Mouse (Mus musculus) liver, postnatal 0 days (tissue): ENCODE results near the gene Mgat5b. TPM values are rescaled to one million over a fixed set of nuclear protein-coding genes. Genes with fewer than 3 reads are reported as not detected.
A peak's percentile ranks its signal among the peaks of the same experiment; 100 is the strongest.

Experiments
- ATAC-seq: fragments of 200-750 bp; cut with Nextera tagmentation; 2 replicates; pipeline ENCODE4 v1.8.0; 2017; ENCODE audit warnings: mild to moderate bottlenecking, moderate library complexity
- DNase-seq: peaks from one replicate; pipeline ENCODE4 v3.0.0-alpha.2; 2016
- H3K27ac ChIP-seq: fragments of 300-500 bp; sonication (generic); 2 replicates; pipeline ENCODE4 v1.5.1; 2014; ENCODE audit warnings: antibody characterized with exemption, moderate library complexity, mild to moderate bottlenecking, low read depth
- H3K27me3 ChIP-seq: fragments of 300-500 bp; sonication (generic); 2 replicates; pipeline ENCODE4 v1.6.1; 2014; ENCODE audit warnings: low read length, control low read depth, mixed read lengths; ENCODE audit not compliant: insufficient read depth
- H3K36me3 ChIP-seq: fragments of 300-500 bp; sonication (generic); replicated peaks from 2 replicates; pipeline ENCODE4 v1.6.1; 2014; ENCODE audit warnings: mild to moderate bottlenecking, control low read depth, low read length, moderate library complexity, mixed read lengths; ENCODE audit not compliant: insufficient read depth
- H3K4me1 ChIP-seq: fragments of 300-500 bp; sonication (generic); 2 replicates; pipeline ENCODE4 v1.6.1; 2014; ENCODE audit warnings: antibody characterized with exemption, mild to moderate bottlenecking, control low read depth; ENCODE audit not compliant: insufficient read depth
- H3K4me2 ChIP-seq: fragments of 300-500 bp; sonication (generic); 2 replicates; pipeline ENCODE4 v1.6.1; 2014; ENCODE audit warnings: low read depth, mild to moderate bottlenecking, low read length, moderate library complexity, mixed read lengths
- H3K4me3 ChIP-seq: fragments of 300-500 bp; sonication (generic); 2 replicates; pipeline ENCODE4 v1.5.1; 2014; ENCODE audit warnings: low read depth, low read length
- H3K9ac ChIP-seq: fragments of 300-500 bp; sonication (generic); replicated peaks from 2 replicates; pipeline ENCODE4 v1.6.1; 2014; ENCODE audit warnings: mild to moderate bottlenecking, moderate library complexity
- H3K9me3 ChIP-seq: fragments of 300-500 bp; sonication (generic); 2 replicates; pipeline ENCODE4 v1.6.1; 2016; ENCODE audit warnings: mild to moderate bottlenecking, control low read depth, low read length, mixed read lengths
- CTCF ChIP-seq: sonication (generic); IDR thresholded peaks from 2 replicates; pipeline ENCODE4 v1.5.1; 2016; ENCODE audit warnings: antibody characterized with exemption, low read depth
- EP300 ChIP-seq: IDR thresholded peaks from 2 replicates; pipeline ENCODE4 v1.6.1; 2016; ENCODE audit warnings: antibody characterized with exemption, low read depth, mild to moderate bottlenecking
- WGBS: fragments of 180-500 bp; shearing (Covaris S2); extraction: QIAGEN DNeasy Blood & Tissue Kit; methylation state at CpG from one replicate; pipeline ENCODE4 v1.1.7; 2014; ENCODE audit not compliant: insufficient replicate concordance; 5-methylcytosine and 5-hydroxymethylcytosine counted together
- polyA plus RNA-seq: library from polyadenylated mRNA; unstranded; fragments of >200 nt; fragmentation: Nextera tagmentation; extraction: Ambion mirVana; gene quantifications from 2 replicates; pipeline ENCODE4 v1.2.1, GENCODE M21; 2015

Gene Mgat5b
- polyA plus RNA-seq, 1 experiment from 2014 or later: not detected

GRCm38 (mm10) chr11:117017462-117017861, 98.8 kb downstream of the Mgat5b start:
- Histone ChIP-seq H3K9ac (no peak overlapping the region), H3K27ac (no peak overlapping the region), H3K4me2 (no peak overlapping the region), H3K4me1 (no peaks in the 10 kb centered on the region), H3K4me3 (no peak overlapping the region), H3K9me3 (no peaks in the 10 kb centered on the region), H3K36me3 (no peaks in the 10 kb centered on the region), H3K27me3 (peaks cover 7% of the 10 kb centered on the region; the same call in 1 of the 2 replicates)
- no peak for DNase-seq
- no peak for ATAC-seq
- no peak for TF ChIP-seq CTCF
- no peak for TF ChIP-seq EP300
- WGBS: 66% methylated on average over 4 of the region's 4 CpGs

- peak; percentile 60 for ATAC-seq
- H3K9ac ChIP-seq: no peak overlapping the region
- 5% methylated on average over 8 of the region's 8 CpGs for WGBS
- TF ChIP-seq CTCF: peak; percentile 75
- TF ChIP-seq EP300: no peak
- H3K4me1 ChIP-seq: no peaks in the 10 kb centered on the region
- H3K4me3 ChIP-seq: no peak overlapping the region
- peaks cover 7% of the 10 kb centered on the region; the same call in 1 of the 2 replicates for H3K27me3 ChIP-seq
- no peak overlapping the region for H3K27ac ChIP-seq
- H3K4me2 ChIP-seq: no peak overlapping the region
- peak; percentile 69 for DNase-seq
- no peaks in the 10 kb centered on the region for H3K36me3 ChIP-seq
- peaks cover 2% of the 10 kb centered on the region for H3K9me3 ChIP-seq
Measured at GRCm38 (mm10) chr11:117018410-117018809, 99.7 kb downstream of the Mgat5b start.

- Histone ChIP-seq H3K9me3 (peaks cover 8% of the 10 kb centered on the region), H3K4me2 (no peak overlapping the region), H3K9ac (no peak overlapping the region), H3K36me3 (no peaks in the 10 kb centered on the region), H3K27me3 (peaks cover 7% of the 10 kb centered on the region; the same call in 1 of the 2 replicates), H3K27ac (no peak overlapping the region), H3K4me1 (no peaks in the 10 kb centered on the region), H3K4me3 (no peak overlapping the region)
- WGBS: 63% methylated on average over 2 of the region's 2 CpGs
- TF ChIP-seq EP300 (no peak), CTCF (no peak)
- DNase-seq (no peak), ATAC-seq (no peak)
Measured at GRCm38 (mm10) chr11:117021026-117021425, 102.4 kb downstream of the Mgat5b start.

GRCm38 (mm10) chr11:117023537-117023936, 104.9 kb downstream of the Mgat5b start:
- Histone ChIP-seq H3K4me2 (no peak overlapping the region), H3K4me3 (no peak overlapping the region), H3K4me1 (no peaks in the 10 kb centered on the region), H3K9me3 (peaks cover 8% of the 10 kb centered on the region), H3K9ac (no peak overlapping the region), H3K27me3 (no peaks in the 10 kb centered on the region), H3K27ac (no peak overlapping the region), H3K36me3 (no peaks in the 10 kb centered on the region)
- ATAC-seq (no peak), DNase-seq (no peak)
- TF ChIP-seq CTCF: peak; percentile 48
- TF ChIP-seq EP300: no peak
- WGBS: 85% methylated on average over 3 of the region's 3 CpGs

- 28% methylated on average over 10 of the region's 10 CpGs for WGBS
- ATAC-seq: peak; percentile 80
- H3K4me2 ChIP-seq: no peak overlapping the region
Measured at GRCm38 (mm10) chr11:117027681-117028080, 109.0 kb downstream of the Mgat5b start.

GRCm38 (mm10) chr11:117028861-117029568, 110.4 kb downstream of the Mgat5b start:
- ATAC-seq (peak; percentile 41), DNase-seq (no peak)
- Histone ChIP-seq H3K27me3 (no peaks in the 10 kb centered on the region), H3K4me2 (no peak overlapping the region), H3K9me3 (no peaks in the 10 kb centered on the region; the same call in 1 of the 2 replicates), H3K27ac (no peak overlapping the region), H3K4me3 (no peak overlapping the region), H3K36me3 (no peaks in the 10 kb centered on the region), H3K4me1 (no peaks in the 10 kb centered on the region), H3K9ac (no peak overlapping the region)
- WGBS: 41% methylated on average over 19 of the region's 19 CpGs
- TF ChIP-seq EP300 (peak; percentile 72), CTCF (no peak)

More at GRCm38 (mm10) chr11:117027681-117028080, 109.0 kb downstream of the Mgat5b start:
- Histone ChIP-seq H3K27ac (no peak overlapping the region), H3K9me3 (peaks cover 8% of the 10 kb centered on the region), H3K4me1 (no peaks in the 10 kb centered on the region), H3K4me3 (no peak overlapping the region), H3K9ac (no peak overlapping the region), H3K36me3 (no peaks in the 10 kb centered on the region), H3K27me3 (no peaks in the 10 kb centered on the region)
- peak; percentile 53 for DNase-seq
- TF ChIP-seq EP300 (peak; percentile 7; the same call in 1 of the 2 replicates), CTCF (no peak)
